Mouse (Mus musculus) bone marrow macrophage, adult 2 months (primary cell): Measurements from ENCODE around the gene Hs6st2.

Experiments
- CTCF ChIP-seq: IDR thresholded peaks from 2 replicates; pipeline ENCODE4 v1.5.1; 2012; ENCODE audit warnings: low read depth, mild to moderate bottlenecking, low read length, moderate library complexity
- POLR2A ChIP-seq: IDR thresholded peaks from 2 replicates; pipeline ENCODE4 v1.6.1; 2012; ENCODE audit warnings: mild to moderate bottlenecking, low read depth, low read length, borderline replicate concordance

DNA sequence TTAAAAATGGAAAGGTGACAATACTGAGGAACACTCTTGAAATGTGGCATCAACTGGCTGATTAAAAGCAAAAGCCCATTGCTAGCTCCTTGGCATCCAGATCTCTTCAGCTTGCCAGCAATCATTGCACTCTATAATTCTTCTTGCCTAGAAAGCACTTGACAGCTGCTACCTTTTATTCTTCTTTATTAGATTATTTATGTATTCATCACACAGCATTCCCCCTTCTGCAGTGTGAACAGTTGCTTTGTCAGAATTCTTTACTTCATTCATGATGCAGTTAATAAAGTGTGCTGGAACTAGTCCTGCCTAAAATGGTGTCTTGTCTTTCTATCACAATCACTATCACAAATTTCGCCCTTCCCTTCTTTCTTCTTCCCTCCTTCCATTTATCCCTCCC, 332.0 kb downstream of the Hs6st2 start:
- TF ChIP-seq CTCF, result no peak
- no peak for TF ChIP-seq POLR2A
